Mouse (Mus musculus): ENCODE results near the gene Ndufaf2. TPM values are rescaled to one million over a fixed set of nuclear protein-coding genes. Genes with fewer than 3 reads are reported as not detected.

Ndufaf2 gene
- total RNA-seq, 2 experiments from 2014 or later = 20.4 to 24.3 TPM

- DNase-seq (ENCODE audit: low spot score) = no peak
Observed at GRCm38 (mm10) chr13:108144086-108144485, 14.3 kb downstream of the Ndufaf2 start.

- DNase-seq (ENCODE audit: low spot score) = no peak
Observed at GRCm38 (mm10) chr13:108138403-108138977, 19.9 kb downstream of the Ndufaf2 start.

DNA sequence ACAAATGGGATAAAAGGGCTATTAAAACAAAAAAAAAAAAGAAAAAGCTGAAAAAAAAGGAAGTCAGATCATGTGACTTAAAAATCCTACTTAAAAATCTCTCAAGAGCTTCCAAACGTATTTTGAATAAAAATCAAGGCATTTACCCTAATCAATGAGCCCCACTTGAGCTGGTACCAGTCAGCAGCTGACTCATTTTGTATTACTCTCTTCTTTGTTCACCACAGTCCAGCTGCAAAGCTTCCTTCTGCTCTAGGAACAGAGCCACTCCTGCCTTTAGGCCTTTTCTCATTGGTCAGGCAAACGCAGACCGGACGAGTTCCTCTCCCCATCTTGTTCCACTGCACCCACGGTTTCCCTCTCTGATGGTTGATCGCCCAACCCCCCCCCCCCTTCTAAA is 22.8 kb downstream of the Ndufaf2 start:
- DNase-seq (ENCODE audit: low spot score) = no peak

GRCm38 (mm10) chr13:108132031-108132819 is 26.2 kb downstream of the Ndufaf2 start:
- DNase-seq (ENCODE audit: low spot score) = no peak

GRCm38 (mm10) chr13:108130737-108131136 is 27.7 kb downstream of the Ndufaf2 start:
- DNase-seq (ENCODE audit: low spot score) = no peak

GRCm38 (mm10) chr13:108129070-108129469 is 29.4 kb downstream of the Ndufaf2 start:
- peak; percentile 6 for DNase-seq (ENCODE audit: low spot score)

DNA sequence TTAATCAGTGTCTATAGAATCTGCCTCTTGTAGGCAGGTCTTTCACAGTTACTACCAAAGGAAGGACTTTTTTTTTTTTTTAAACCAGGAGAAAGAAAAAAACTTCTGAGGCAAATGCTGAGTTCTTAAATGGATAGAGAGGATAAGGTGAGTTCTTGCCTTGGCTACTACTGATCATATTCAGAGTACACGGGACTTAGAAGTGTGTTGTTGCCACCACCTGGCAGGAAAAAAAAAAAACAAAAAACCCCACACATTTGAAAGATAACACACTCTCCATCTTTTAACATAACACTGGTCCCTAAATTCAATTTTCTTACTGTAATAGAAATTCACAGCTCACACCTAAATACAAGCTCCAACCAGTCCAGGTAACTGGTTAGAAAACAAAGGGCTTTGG is 30.5 kb downstream of the Ndufaf2 start:
- DNase-seq (ENCODE audit: low spot score) = no peak

DNA sequence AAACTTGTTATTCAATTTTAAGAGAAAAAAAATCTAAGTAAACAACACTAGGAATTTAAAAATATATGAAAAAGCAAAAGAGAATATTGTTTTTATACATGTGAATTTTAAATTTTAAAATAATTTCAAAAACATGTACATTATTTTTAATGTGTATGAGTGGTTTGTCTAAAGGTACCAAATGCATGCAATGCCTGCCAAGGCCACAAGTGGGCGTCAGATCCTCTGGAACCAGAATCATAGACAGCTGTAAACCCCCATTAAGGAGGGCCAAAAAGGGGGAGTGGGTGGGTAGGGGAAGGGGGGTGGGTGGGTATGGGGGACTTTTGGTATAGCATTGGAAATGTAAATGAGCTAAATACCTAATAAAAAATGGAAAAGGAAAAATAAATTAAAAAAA is 31.3 kb downstream of the Ndufaf2 start:
- DNase-seq (ENCODE audit: low spot score) = peak; percentile 11

GRCm38 (mm10) chr13:108126246-108126645 is 32.2 kb downstream of the Ndufaf2 start:
- DNase-seq (ENCODE audit: low spot score) = no peak

DNA sequence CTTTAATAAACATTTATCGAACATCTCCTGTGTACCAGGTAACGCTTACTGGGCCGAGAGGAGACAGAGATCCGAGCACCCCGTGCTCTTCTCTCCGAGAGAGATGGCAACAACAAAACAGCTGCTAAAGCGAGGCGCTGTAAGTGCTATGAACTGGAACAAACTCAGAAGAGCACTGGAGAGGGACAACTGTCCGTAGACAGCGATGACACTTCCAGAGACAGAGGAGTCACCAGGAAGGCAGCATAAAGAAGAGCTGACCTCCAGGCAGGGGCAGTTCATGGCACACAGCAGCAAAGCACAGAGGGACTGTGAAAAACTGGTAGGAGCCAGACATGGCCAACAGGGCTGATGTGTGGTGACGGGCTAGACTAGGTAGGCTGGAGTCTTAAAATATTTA is 34.3 kb downstream of the Ndufaf2 start:
- no peak for DNase-seq (ENCODE audit: low spot score)

DNA sequence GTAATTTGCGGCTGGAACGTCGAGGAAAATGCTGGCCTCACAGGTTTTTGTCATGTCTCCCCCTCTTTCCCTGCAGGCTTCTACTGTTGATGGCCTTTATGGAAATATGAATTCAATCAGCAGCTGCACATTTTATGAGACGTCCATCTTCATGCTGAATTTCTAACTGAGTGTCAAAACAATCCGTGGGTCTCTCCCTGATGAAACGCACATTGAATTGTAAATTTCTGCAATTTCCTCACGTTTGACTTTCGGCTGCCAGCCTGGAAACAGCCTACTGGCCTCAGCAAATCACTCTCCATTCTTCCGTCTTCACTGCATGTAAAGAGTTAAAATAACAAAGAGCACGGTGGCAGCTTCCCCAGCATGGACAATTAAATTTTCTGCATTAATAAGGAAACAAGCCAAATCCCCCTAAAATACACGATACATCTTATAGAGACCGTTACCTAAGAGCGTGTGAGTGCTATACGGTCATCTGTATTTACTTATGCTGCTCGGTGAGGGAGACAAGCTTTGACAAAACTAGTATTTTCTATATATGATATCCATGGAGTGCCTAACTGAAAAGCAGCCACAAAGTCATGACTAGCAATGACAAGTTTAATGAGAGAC is 35.2 kb downstream of the Ndufaf2 start:
- no peak for DNase-seq (ENCODE audit: low spot score)

DNA sequence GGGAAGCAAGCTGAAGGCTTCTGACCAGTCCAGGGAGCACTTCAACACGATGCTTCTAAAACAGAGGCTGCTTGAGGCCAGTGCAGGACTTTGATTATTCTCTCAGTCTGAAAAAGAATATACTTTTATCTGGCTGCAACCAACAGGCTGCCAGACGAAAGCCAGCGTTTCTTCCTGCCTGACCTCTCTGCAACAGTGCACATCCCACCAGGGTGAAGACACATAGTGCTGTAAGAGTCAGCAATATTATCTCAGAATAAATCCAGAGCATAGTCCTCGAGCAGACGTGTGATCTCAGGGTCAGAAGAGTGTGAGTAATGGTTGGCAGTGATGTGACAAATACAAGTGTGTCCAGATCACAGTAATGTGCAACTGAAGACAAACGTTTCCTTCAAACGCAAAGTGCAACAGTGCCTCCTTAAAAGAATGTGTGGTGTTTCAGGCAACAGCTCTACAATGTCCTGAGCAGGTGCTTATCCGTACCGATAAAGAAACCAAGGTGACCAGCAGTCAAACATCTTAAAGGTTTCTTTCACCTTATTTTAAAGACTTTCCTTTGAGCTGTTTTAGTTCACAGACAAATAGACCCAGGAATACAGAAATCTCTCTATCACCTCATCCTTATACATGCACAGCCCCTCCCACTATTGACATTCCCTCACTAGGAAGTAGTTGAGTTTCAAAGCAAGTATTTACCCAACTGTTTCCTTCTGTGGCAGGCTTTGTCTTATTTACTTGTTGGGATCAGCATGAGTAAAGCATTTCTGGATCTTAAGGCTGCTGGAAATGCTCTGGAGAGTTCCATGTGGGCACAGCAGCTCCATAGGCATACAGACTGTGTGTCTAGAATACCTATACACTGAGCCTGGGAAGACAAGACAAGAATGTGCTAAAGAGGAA is 38.8 kb downstream of the Ndufaf2 start:
- no peak for DNase-seq (ENCODE audit: low spot score)

GRCm38 (mm10) chr13:108118188-108118587 is 40.2 kb downstream of the Ndufaf2 start:
- DNase-seq (ENCODE audit: low spot score) = no peak

DNA sequence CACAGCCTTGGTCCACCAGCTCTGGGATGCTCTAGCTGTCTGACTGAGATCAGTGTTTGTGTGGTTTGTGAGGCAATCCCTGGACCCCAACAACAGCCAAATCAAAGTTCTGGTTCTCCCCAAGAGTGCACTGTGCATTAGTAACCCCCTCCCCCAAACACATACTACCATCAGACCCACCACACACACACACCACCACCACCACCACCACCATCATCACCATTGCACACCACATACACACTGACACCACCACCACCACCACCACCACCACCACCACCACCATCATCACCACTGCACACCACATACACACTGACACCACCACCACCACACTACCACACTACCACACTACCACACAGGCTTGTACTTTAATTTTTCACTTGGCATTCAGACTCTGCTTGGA is 40.8 kb downstream of the Ndufaf2 start:
- DNase-seq (ENCODE audit: low spot score) = no peak

- no peak for DNase-seq (ENCODE audit: low spot score)
Observed at GRCm38 (mm10) chr13:108114257-108114656, 44.2 kb downstream of the Ndufaf2 start.

DNA sequence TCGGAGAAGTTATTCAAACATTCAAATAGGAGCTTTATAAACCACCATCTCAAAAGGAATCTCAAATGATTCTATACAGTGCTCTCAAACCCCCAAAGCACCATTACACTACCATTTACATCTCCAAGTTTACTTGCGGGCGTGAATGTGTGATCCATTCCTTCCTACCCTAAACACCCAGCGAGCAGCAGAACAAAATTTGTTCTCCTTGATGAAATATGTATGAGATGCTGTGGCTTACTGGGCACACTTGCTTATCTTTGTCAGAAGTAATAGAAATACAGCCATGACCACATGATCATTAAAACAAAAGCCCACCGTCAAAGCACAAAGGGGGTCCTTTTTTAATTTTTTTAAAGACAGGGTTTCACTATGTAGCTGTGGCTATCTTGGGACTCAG is 44.9 kb downstream of the Ndufaf2 start:
- DNase-seq (ENCODE audit: low spot score) = no peak

GRCm38 (mm10) chr13:108110929-108111328 is 47.5 kb downstream of the Ndufaf2 start:
- DNase-seq (ENCODE audit: low spot score) = no peak

DNA sequence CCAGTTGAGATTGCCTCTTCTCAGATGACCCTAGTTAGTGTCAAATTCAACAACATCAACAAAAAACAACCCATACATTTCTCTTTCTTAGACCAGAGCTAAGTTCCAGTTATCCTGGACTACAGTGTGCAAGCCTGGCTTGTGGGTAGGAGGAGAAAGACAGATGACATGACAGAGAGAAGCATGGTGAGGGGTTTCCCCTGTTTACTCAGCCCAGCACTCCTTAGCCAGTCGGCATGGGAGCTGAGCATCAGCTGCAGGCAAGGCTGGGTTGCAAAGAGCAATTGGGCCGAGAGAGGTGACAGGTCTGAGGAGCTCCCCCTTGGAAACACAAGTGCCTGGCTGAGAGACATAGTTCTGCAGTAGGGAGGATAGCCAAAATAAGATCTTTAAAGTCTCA is 57.7 kb downstream of the Ndufaf2 start:
- no peak for DNase-seq (ENCODE audit: low spot score)

GRCm38 (mm10) chr13:108096446-108096845 is 62.0 kb downstream of the Ndufaf2 start:
- peak; percentile 64 for DNase-seq (ENCODE audit: low spot score)

DNA sequence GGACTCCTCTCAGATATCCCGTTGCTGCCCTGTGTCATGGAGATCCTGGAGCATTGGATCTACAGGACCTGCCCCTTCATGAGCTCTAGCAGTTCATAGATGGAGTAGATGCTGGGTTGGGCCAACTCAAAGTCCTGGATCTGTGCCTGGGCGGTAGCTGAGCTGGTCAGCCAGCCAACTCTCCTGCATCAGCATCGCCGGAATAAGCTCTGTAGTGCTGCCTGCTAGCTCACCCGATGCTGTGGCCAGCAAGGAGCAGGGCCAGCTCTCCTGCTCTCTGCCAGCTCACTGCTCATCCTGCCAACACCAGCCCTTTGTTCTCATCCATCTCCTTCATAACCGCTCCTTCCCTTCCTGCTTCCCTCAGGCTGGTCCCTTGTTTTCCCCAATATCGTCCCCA is 62.8 kb downstream of the Ndufaf2 start:
- DNase-seq (ENCODE audit: low spot score) = peak; percentile 63

DNA sequence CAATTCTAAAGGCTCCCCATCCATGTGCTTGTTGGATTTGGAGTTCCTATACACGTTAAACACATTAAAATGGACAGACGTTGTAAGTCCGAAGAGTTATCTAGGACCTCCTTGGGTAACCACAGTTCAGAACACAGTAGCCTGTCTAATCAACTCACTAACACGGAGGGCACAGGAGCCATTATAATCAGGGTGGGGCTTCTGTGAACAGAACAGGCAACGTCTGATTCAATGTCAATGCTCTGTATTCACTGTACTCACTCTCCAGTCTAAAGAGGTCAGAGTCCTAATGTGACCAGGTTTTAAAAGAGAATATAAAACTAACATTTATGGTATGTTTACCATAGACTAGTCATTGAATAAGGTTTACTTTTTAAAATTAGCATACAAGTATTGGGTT is 63.7 kb downstream of the Ndufaf2 start:
- no peak for DNase-seq (ENCODE audit: low spot score)

DNA sequence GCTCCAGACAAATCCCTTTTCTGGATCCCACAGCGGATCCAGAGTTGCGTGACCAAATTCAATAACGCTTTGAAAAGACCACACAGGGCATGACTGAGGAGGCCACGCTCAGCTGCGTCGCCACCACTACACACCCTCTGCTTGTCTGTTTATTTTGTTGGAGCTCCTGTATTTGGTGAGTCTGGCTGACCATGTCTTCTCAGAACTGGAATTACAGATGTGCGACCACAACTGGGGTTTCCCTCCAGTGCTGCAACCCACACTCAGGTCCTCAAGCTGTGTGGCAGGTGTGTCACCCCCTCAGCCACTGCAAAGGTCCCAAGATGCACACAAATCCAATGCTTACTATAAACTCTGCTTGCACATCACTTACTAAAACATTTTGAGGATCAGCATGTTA is 66.1 kb downstream of the Ndufaf2 start:
- no peak for DNase-seq (ENCODE audit: low spot score)

Data from gastrocnemius, adult 18-20 months (tissue).